Mouse (Mus musculus) kidney, embryonic 14.5 days (tissue): ENCODE data around the gene Tubgcp4. TPM values are rescaled to one million over a fixed set of nuclear protein-coding genes. Genes with fewer than 3 reads are reported as not detected.
"Not testable (repeated sequence)": the region's sequence is repeated elsewhere in the genome, so short reads cannot be mapped to it uniquely, and the experiment has no call there.

ENCODE experiments used
- ATAC-seq: fragments of 200-750 bp; cut with Nextera tagmentation; 2 replicates; pipeline ENCODE4 v1.8.0; 2017; ENCODE audit warnings: moderate number of reproducible peaks, mild to moderate bottlenecking, moderate TSS enrichment, moderate library complexity; ENCODE audit not compliant: low FRiP score, low TSS enrichment
- H3K27ac ChIP-seq: fragments of 300-500 bp; sonication (generic); 2 replicates; pipeline ENCODE4 v1.5.1; 2014; ENCODE audit warnings: low read depth, mild to moderate bottlenecking, low read length, moderate library complexity, mixed read lengths
- H3K27me3 ChIP-seq: fragments of 300-500 bp; sonication (generic); 2 replicates; pipeline ENCODE4 v1.6.1; 2014; ENCODE audit warnings: mild to moderate bottlenecking, low read length; ENCODE audit not compliant: control insufficient read depth, insufficient read depth
- H3K36me3 ChIP-seq: fragments of 300-500 bp; sonication (generic); 2 replicates; pipeline ENCODE4 v1.6.1; 2014; ENCODE audit warnings: low read length, mixed read lengths; ENCODE audit not compliant: control insufficient read depth, insufficient read depth
- H3K4me1 ChIP-seq: fragments of 300-500 bp; sonication (generic); 2 replicates; pipeline ENCODE4 v1.6.1; 2014; ENCODE audit warnings: low read length, mixed read lengths; ENCODE audit not compliant: control insufficient read depth, insufficient read depth
- H3K4me2 ChIP-seq: fragments of 300-500 bp; sonication (generic); replicated peaks from 2 replicates; pipeline ENCODE4 v1.6.1; 2014; ENCODE audit warnings: low read depth, mild to moderate bottlenecking, low read length
- H3K4me3 ChIP-seq: fragments of 300-500 bp; sonication (generic); 2 replicates; pipeline ENCODE4 v1.5.1; 2014; ENCODE audit warnings: mild to moderate bottlenecking, low read length
- H3K9ac ChIP-seq: fragments of 300-500 bp; sonication (generic); 2 replicates; pipeline ENCODE4 v1.6.1; 2014; ENCODE audit warnings: low read depth, mild to moderate bottlenecking, low read length, moderate library complexity
- H3K9me3 ChIP-seq: fragments of 300-500 bp; sonication (generic); 2 replicates; pipeline ENCODE4 v1.6.1; 2016; ENCODE audit warnings: low read length; ENCODE audit not compliant: control insufficient read depth
- WGBS: fragments of 180-500 bp; shearing (Covaris S2); extraction: QIAGEN DNeasy Blood & Tissue Kit; methylation state at CpG from one replicate; pipeline ENCODE4 v1.1.7; 2014; 5-methylcytosine and 5-hydroxymethylcytosine counted together
- polyA plus RNA-seq: library from polyadenylated mRNA; unstranded; fragments of >200 nt; fragmentation: Nextera tagmentation; extraction: Ambion mirVana; gene quantifications from 2 replicates; pipeline ENCODE4 v1.2.1, GENCODE M21; 2014

Gene Tubgcp4
- 36.4 and 59.9 TPM in 2 replicates for polyA plus RNA-seq

DNA sequence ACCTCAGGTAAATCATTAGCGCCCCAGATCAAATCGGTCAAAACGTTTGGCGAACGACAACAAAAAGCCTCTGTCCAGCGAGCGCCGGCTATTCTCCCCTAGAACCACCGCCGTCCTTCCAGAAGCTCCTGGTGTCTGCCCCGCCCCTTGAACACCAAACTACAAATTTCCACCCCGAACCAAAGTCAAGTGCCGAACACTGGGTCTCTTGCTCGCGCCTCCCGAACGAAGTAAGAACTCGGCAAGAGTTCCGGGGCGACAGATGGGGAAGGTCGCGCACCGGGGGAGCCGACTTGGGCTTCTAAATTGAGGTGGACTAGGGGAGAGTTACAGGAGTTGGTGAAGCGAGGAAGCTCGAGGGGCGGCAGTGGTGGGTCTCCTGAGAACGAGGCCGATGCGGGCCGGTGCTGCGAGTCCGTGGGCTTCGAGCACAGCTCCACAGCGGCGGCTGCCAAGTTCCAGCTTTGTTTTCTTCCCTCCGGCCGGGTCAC, at the start of gene Tubgcp4:
Gene Tubgcp4, plus strand, starts transcription at position 174 of the 491 bp plus-strand sequence.
- Histone ChIP-seq H3K27me3 (no peaks in the 10 kb centered on the region), H3K9ac (peak within 1 kb of the TSS; percentile 74), H3K27ac (peak within 1 kb of the TSS; percentile 93), H3K4me3 (peak within 1 kb of the TSS; percentile 65), H3K36me3 (peaks cover 26% of the 10 kb centered on the region), H3K4me1 (peaks cover 19% of the 10 kb centered on the region), H3K9me3 (no peaks in the 10 kb centered on the region), H3K4me2 (peak within 1 kb of the TSS; percentile 70)
- WGBS, result under 1% methylated on average over 38 of the region's 38 CpGs
- peak; percentile 64 for ATAC-seq

DNA sequence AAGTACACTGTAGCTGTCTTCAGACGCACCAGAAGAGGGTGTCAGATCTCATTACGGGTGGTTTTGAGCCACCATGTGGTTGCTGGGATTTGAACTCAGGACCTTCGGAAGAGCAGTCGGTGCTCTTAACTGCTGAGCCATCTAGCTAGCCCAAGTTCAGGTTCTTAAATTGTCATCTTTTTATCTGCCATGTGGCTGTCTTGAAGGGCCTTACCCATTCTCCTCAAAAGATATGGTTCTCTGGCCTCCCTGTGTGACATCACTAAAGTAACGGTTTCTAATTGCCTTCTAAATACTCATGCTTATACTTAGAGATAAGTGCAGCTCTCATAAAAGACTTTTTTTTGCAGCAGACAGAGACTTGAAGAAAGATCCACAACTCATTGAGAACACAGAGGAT, 44.2 kb upstream of the Tubgcp4 start:
- H3K9me3 ChIP-seq, H3K27ac ChIP-seq, H3K9ac ChIP-seq, H3K4me1 ChIP-seq, H3K36me3 ChIP-seq, H3K4me2 ChIP-seq, H3K4me3 ChIP-seq, ATAC-seq, H3K27me3 ChIP-seq: not testable (repeated sequence)
- 93% methylated on average over 5 of the region's 5 CpGs for WGBS

DNA sequence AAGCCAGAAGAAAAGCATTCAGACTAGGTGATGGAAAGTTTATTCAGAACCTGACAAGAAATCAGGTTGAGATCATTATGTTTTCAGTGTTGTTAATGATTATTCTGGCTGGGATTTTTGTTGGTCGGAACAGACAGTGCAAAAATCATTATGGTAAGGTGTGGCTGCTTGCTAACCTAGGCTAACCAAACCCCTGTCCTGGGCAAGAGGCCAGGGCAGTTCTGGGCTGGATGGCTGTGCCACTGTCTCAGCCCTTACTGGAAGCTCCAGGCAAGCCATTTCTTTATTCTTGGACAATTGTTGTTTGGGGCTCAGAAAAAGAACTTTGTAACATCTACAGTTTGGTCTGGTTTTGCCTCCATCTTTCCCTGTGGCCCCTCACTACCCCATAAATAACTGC, 42.9 kb upstream of the Tubgcp4 start:
- no peak overlapping the region for H3K9ac ChIP-seq
- H3K4me1 ChIP-seq, result no peaks in the 10 kb centered on the region
- H3K27me3 ChIP-seq, result no peaks in the 10 kb centered on the region
- no peaks in the 10 kb centered on the region for H3K9me3 ChIP-seq
- H3K27ac ChIP-seq, result no peak overlapping the region
- H3K4me3 ChIP-seq, result no peak overlapping the region
- ATAC-seq, result no peak
- H3K4me2 ChIP-seq, result no peak overlapping the region
- WGBS, result 71% methylated on average over 1 of the region's 1 CpGs
- H3K36me3 ChIP-seq, result no peaks in the 10 kb centered on the region

DNA sequence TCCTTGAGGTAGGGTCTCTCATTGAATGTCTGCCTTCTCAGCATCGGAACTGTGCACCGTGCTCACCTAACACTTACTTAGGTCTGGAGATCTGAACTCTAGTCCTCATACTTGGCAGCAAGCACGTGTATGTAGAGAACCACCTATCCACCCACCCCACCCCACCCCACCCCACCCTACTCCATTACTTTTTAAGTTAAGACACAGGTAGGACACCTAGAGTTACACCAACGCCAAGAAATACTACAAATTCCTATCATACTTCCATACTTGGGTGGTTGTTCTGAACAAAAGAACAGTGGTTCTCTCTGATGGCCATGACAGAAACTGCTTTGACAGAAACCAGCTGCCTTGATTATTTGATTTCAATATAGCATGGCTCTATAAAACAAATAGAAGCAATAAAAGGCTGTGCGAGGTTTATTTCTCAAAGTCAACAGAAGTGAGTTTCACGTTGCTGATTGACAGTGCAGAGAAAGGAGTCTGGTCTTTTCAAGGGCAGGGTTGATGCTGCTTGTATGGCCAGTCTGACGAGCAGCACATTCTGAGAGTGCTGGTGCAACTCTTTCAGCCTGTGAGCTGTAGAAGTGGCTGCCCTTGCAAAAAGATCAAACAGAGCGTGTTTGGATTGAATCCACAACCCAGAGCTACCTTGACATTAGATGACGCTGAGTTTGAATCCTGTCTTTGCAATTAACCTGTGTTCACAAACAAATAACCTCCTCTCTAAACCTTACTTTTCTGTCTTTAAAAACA, 41.4 kb upstream of the Tubgcp4 start:
- no peak overlapping the region for H3K4me3 ChIP-seq
- no peaks in the 10 kb centered on the region for H3K9me3 ChIP-seq
- 69% methylated on average over 9 of the region's 9 CpGs for WGBS
- H3K9ac ChIP-seq, result no peak overlapping the region
- H3K4me1 ChIP-seq, result no peaks in the 10 kb centered on the region
- no peaks in the 10 kb centered on the region for H3K27me3 ChIP-seq
- no peak overlapping the region for H3K27ac ChIP-seq
- ATAC-seq, result no peak
- no peak overlapping the region for H3K4me2 ChIP-seq
- no peaks in the 10 kb centered on the region for H3K36me3 ChIP-seq

DNA sequence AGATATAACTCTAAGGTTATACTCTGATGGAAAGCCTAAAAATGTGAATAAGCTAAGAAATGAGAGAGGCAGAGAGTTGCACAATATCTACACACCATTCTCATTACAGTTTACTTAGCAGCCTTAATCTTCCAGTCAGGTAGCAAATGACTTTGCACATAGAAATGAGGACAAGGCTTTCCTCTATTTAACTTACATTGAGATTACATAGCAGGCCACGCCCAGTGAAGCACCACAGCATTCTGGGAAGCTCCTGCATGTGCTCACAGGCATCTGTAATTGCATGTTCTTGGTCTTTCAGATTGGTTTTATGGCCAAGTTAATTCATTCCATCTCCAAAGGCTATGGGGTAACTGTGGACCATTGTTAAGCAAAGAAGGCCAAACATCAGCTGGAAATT, 37.6 kb upstream of the Tubgcp4 start:
- no peak for ATAC-seq
- Histone ChIP-seq H3K36me3 (no peaks in the 10 kb centered on the region), H3K27me3 (no peaks in the 10 kb centered on the region), H3K4me1 (no peaks in the 10 kb centered on the region), H3K27ac (no peak overlapping the region), H3K4me2 (no peak overlapping the region), H3K9me3 (peaks cover 2% of the 10 kb centered on the region), H3K4me3 (no peak overlapping the region), H3K9ac (no peak overlapping the region)
- WGBS, result 71% methylated on average over 1 of the region's 1 CpGs

DNA sequence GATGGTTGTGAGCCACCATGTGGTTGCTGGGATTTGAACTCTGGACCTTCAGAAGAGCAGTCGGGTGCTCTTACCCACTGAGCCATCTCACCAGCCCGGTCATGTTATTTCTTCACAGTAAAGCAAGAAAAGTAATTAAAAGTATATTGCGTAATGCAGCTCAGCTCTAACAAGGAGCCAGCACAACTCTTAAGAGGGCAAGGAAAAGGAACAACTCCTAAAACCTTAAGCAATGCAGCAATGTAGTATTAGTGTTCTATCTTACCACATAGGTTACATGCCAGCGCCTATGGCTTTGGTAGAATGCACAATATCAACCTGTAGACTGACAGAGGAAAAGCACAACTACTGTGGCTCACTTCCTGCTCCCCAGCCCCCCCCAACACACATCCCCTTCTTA, 33.1 kb upstream of the Tubgcp4 start:
- Histone ChIP-seq H3K4me2 (no peak overlapping the region), H3K4me3 (no peak overlapping the region), H3K27ac (no peak overlapping the region), H3K9me3 (peaks cover 12% of the 10 kb centered on the region), H3K36me3 (peaks cover 11% of the 10 kb centered on the region), H3K27me3 (no peaks in the 10 kb centered on the region), H3K9ac (no peak overlapping the region), H3K4me1 (peaks cover 15% of the 10 kb centered on the region; the same call in 1 of the 2 replicates)
- ATAC-seq, result no peak
- 97% methylated on average over 4 of the region's 4 CpGs for WGBS

DNA sequence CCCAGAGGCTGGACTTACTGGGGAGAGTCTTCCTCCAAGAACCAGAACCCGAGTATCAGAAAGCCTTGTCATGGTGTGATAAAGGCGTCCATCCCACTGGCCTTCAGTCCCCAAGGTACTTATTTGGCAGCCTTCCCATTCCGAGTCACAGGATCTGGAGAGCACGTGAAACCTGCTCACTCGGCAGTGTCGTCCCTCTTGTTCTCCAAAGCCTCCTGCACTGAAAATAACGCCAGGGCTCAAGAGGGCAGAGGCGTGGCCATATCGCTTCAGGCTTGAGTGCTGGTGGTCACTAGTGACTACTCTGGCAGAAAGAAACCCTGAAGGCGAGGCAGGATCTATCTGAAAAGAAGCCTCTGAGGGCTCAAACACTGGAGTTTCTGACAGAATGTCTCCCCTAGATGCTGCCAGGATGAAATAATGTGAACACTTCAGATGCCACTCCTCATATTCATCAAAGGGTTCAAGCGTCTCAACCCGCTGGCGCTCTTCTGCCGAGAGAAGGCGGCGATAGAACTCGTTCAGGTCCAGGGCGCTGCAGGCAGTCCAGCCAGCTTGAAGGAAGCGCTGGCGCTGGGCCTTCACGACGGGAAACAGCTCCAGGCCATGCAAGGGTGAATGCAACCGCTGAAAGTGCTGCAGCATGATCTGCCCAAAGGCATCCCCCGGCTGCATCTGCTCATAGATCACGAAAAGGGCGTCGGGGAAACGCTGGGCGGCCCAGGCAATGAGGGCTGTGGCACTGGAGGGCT, 31.0 kb upstream of the Tubgcp4 start:
- Histone ChIP-seq H3K4me1 (peaks cover 15% of the 10 kb centered on the region; the same call in 1 of the 2 replicates), H3K36me3 (peaks cover 17% of the 10 kb centered on the region), H3K27me3 (no peaks in the 10 kb centered on the region), H3K9me3 (peaks cover 12% of the 10 kb centered on the region), H3K4me3 (peak overlapping the region; percentile 65), H3K9ac (peak overlapping the region; percentile 79), H3K4me2 (peak overlapping the region; percentile 80), H3K27ac (peak overlapping the region; percentile 98)
- ATAC-seq, result peak; percentile 29; the same call in 1 of the 2 replicates
- WGBS, result 60% methylated on average over 29 of the region's 29 CpGs

DNA sequence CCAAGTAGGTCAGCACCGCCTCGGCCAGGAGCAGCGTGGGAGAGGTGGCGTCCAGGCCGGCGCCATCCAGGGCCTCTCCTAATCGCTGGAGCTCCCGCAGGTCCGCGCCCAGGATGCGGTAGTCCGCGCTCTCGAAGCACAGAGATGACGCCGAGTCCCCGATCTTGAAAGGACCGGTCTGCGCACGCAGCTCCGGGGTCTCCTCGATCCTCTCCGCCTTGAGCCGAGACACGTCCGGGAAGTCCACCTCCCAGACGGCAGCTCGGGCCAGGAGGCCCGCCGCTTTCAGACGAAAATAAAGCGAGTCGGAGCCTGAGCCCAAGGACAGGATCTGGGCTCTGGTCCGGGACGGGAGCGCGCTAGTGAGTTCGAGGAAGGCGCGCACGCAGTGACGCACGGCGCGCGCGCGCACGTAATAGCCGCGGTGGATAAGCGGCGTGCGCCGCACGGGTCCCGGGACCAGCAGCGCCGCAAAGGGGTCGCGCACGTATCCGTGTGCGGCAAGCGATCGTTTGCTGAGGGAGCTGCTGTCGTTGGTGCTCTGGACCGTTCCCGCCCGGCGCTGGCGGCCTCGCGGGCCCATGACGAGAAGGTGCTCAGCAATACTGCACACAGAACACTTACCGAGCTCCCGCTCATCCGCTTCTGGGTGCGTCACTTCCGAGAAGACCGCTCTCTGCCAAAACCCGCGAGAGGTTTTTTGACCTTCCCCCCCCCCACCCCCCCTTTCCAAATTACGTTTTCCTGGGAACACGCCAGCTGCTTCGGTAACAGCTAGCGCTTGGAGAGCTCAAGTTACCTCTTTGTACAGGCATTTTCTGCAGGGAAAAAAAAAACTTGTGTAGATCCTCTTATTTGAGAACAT, 30.2 kb upstream of the Tubgcp4 start, which contains the start of the genes Adal and Lcmt2:
Gene Adal, plus strand, starts transcription at position 411 of the 865 bp plus-strand sequence.
Gene Lcmt2, minus strand, starts transcription at position 636 of the 865 bp plus-strand sequence.
- no peaks in the 10 kb centered on the region for H3K27me3 ChIP-seq
- H3K4me3 ChIP-seq, result peak within 1 kb of the TSS; percentile 65
- peak within 1 kb of the TSS; percentile 79 for H3K9ac ChIP-seq
- H3K27ac ChIP-seq, result peak within 1 kb of the TSS; percentile 98
- peaks cover 24% of the 10 kb centered on the region for H3K36me3 ChIP-seq
- H3K9me3 ChIP-seq, result peaks cover 10% of the 10 kb centered on the region
- H3K4me2 ChIP-seq, result peak within 1 kb of the TSS; percentile 80
- peak; percentile 97 for ATAC-seq
- WGBS, result 1% methylated on average over 83 of the region's 87 CpGs
- H3K4me1 ChIP-seq, result peaks cover 15% of the 10 kb centered on the region; the same call in 1 of the 2 replicates
